Mouse (Mus musculus) ES-Bruce4 (cell line): ENCODE data around the gene Arhgef12.
A peak's percentile ranks its signal among the peaks of the same experiment; 100 is the strongest.

Experiments used
- CTCF ChIP-seq: IDR thresholded peaks from one replicate; pipeline ENCODE4 v1.8.1; 2011; ENCODE audit warnings: low read depth, low read length
- EP300 ChIP-seq: IDR thresholded peaks from 2 replicates; pipeline ENCODE4 v1.6.1; 2011; ENCODE audit warnings: low read depth, low read length; ENCODE audit not compliant: insufficient read depth
- POLR2A ChIP-seq: IDR thresholded peaks from one replicate; pipeline ENCODE4 v1.8.1; 2011; ENCODE audit warnings: low read length; ENCODE audit not compliant: insufficient read depth

GRCm38 (mm10) chr9:43116134-43116996 lies 9.3 kb upstream of the Arhgef12 start, which contains the start of gene Tmem136:
- 0 out of 2 replicates have a peak, but pooled peaks have one; percentile 16 for TF ChIP-seq EP300
- peak; percentile 26 for TF ChIP-seq POLR2A
- peak; percentile 51 for TF ChIP-seq CTCF
